Mouse (Mus musculus): ENCODE measurements around the gene Etl4. TPM values are rescaled to one million over a fixed set of nuclear protein-coding genes. Genes with fewer than 3 reads are reported as not detected.

Gene Etl4
- total and polyA plus RNA-seq, 3 experiments, result not detected

GRCm38 (mm10) chr2:20723990-20724745, 814.6 kb downstream of the Etl4 start (continued):
- TF ChIP-seq ZNF384 (IDR thresholded peaks at IDR 0.05; ENCODE audit: low read depth, low read length), result no peak

- DNase-seq (ENCODE audit: low read depth, low spot score), result no peak
- H3K9ac ChIP-seq (ENCODE audit: control insufficient read depth, low read depth, low read length, poor library complexity, severe bottlenecking), result no peak overlapping the region
- H3K36me3 ChIP-seq (ENCODE audit: control insufficient read depth in 1 of 2, insufficient read depth in 2 of 2, low read length in 2 of 2), result no peaks in the 10 kb centered on the region
- H3K79me2 ChIP-seq (ENCODE audit: control insufficient read depth, insufficient read depth, low read length, poor library complexity), result no peaks in the 10 kb centered on the region
- no peaks in the 10 kb centered on the region for H3K27me3 ChIP-seq (ENCODE audit: control insufficient read depth in 1 of 2, insufficient read depth in 2 of 2, low read length in 2 of 2)
- H3K27ac ChIP-seq (ENCODE audit: control insufficient read depth, low read depth, low read length), result no peak overlapping the region
- no peak for TF ChIP-seq KAT2A (conservative IDR thresholded peaks at IDR 0.05; ENCODE audit: low read depth, low read length)
- no peak for TF ChIP-seq E2F4 (IDR thresholded peaks at IDR 0.05; ENCODE audit: borderline replicate concordance, low read depth, low read length)
- TF ChIP-seq SIN3A (IDR thresholded peaks at IDR 0.05; ENCODE audit: low read length), result no peak
- TF ChIP-seq MYC (IDR thresholded peaks at IDR 0.05; ENCODE audit: low read depth, low read length), result no peak
- TF ChIP-seq ZKSCAN1 (IDR thresholded peaks at IDR 0.05; ENCODE audit: low read depth, low read length), result no peak
- TF ChIP-seq GATA1 (IDR thresholded peaks at IDR 0.05; ENCODE audit: low read depth, low read length), result no peak
- no peaks in the 10 kb centered on the region for H3K9me3 ChIP-seq (replicated peaks; ENCODE audit: insufficient read depth, low read length)
- H3K4me1 ChIP-seq (ENCODE audit: control insufficient read depth in 1 of 2, insufficient read depth in 2 of 2, low read length in 2 of 2), result no peaks in the 10 kb centered on the region
- H3K4me3 ChIP-seq (ENCODE audit: control insufficient read depth in 1 of 2, insufficient read depth in 1 of 2, low read depth in 2 of 2, low read length in 2 of 2), result no peak overlapping the region
Measured at GRCm38 (mm10) chr2:20726974-20727373, 817.4 kb downstream of the Etl4 start.

- Histone ChIP-seq H3K4me3 (ENCODE audit: control insufficient read depth in 1 of 2, insufficient read depth in 1 of 2, low read depth in 2 of 2, low read length in 2 of 2) (no peak overlapping the region), H3K36me3 (ENCODE audit: control insufficient read depth in 1 of 2, insufficient read depth in 2 of 2, low read length in 2 of 2) (no peaks in the 10 kb centered on the region), H3K27ac (ENCODE audit: control insufficient read depth, low read depth, low read length) (no peak overlapping the region), H3K9me3 (replicated peaks; ENCODE audit: insufficient read depth, low read length) (no peaks in the 10 kb centered on the region), H3K27me3 (ENCODE audit: control insufficient read depth in 1 of 2, insufficient read depth in 2 of 2, low read length in 2 of 2) (no peaks in the 10 kb centered on the region), H3K79me2 (ENCODE audit: control insufficient read depth, insufficient read depth, low read length, poor library complexity) (no peaks in the 10 kb centered on the region), H3K9ac (ENCODE audit: control insufficient read depth, low read depth, low read length, poor library complexity, severe bottlenecking) (no peak overlapping the region), H3K4me1 (ENCODE audit: control insufficient read depth in 1 of 2, insufficient read depth in 2 of 2, low read length in 2 of 2) (no peaks in the 10 kb centered on the region)
- TF ChIP-seq MYB (IDR thresholded peaks at IDR 0.05; ENCODE audit: low read depth, low read length) (no peak), MYC (IDR thresholded peaks at IDR 0.05; ENCODE audit: low read depth, low read length) (no peak), ETS1 (IDR thresholded peaks at IDR 0.05; ENCODE audit: low read depth, low read length) (no peak), RAD21 (IDR thresholded peaks at IDR 0.05; ENCODE audit: low read depth, low read length) (no peak), EP300 (IDR thresholded peaks at IDR 0.05; ENCODE audit: low read depth in 1 of 2, low read length in 2 of 2) (no peak), CTCF (IDR thresholded peaks at IDR 0.05 in 2 of 3, conservative IDR thresholded peaks at IDR 0.05 in 1 of 3; ENCODE audit: control insufficient read depth in 1 of 3, insufficient read depth in 1 of 3, low read depth in 2 of 3, low read length in 3 of 3, poor library complexity in 1 of 3, severe bottlenecking in 1 of 3) (no peak), JUND (IDR thresholded peaks at IDR 0.05; ENCODE audit: low read depth, low read length) (no peak), GABPA (IDR thresholded peaks at IDR 0.05; ENCODE audit: low read depth, low read length) (no peak), POLR2AphosphoS5 (IDR thresholded peaks at IDR 0.05; ENCODE audit: borderline replicate concordance, low read depth, low read length) (no peak), POLR2AphosphoS2 (IDR thresholded peaks at IDR 0.05; ENCODE audit: low read length) (no peak), ZC3H11A (IDR thresholded peaks at IDR 0.05; ENCODE audit: low read depth, low read length) (no peak), RCOR1 (IDR thresholded peaks at IDR 0.05; ENCODE audit: low read depth, low read length) (no peak), NELFE (IDR thresholded peaks at IDR 0.05; ENCODE audit: low read depth, low read length) (no peak), ZNF384 (IDR thresholded peaks at IDR 0.05; ENCODE audit: low read depth, low read length) (no peak), BHLHE40 (IDR thresholded peaks at IDR 0.05; ENCODE audit: borderline replicate concordance, low read depth, low read length) (no peak)
- no peak for DNase-seq (ENCODE audit: low read depth, low spot score)
Measured at GRCm38 (mm10) chr2:20727752-20728438, 818.3 kb downstream of the Etl4 start.
